Mouse (Mus musculus): Measurements from ENCODE around the gene Nubpl.

GRCm38 (mm10) chr12:52248531-52248930 is 151.0 kb downstream of the Nubpl start:
- TF ChIP-seq CTCF (IDR thresholded peaks at IDR 0.05; ENCODE audit: low read depth, low read length) (no peak), POLR2A (IDR thresholded peaks at IDR 0.05; ENCODE audit: borderline replicate concordance, low read depth, low read length) (no peak)

All from bone marrow macrophage, adult 2 months (primary cell).